Mouse (Mus musculus): ENCODE measurements at regions not wholly inside any gene's neighbourhood (a gene's known extent, or its start where the extent isn't known, plus 50 kb on each side); places are given as distances from the start of the nearest gene placed in this dataset.

GRCm38 (mm10) chr6:140897111-140897510 lies 168.0 kb downstream of the Gm11077 start:
- no peak for TF ChIP-seq POLR2A (IDR thresholded peaks at IDR 0.05; ENCODE audit: borderline replicate concordance, extremely low read depth, low read depth, low read length)
- TF ChIP-seq CTCF (IDR thresholded peaks at IDR 0.05; ENCODE audit: insufficient read depth, low read length) = no peak
- 27% methylated on average over 8 of the region's 8 CpGs for WGBS
- no peak overlapping the region for H3K4me3 ChIP-seq (replicated peaks; ENCODE audit: extremely low read depth, low read depth, low read length)
- no peak for DNase-seq
- H3K4me1 ChIP-seq (ENCODE audit: control insufficient read depth, insufficient read depth, low read length) = no peaks in the 10 kb centered on the region

GRCm38 (mm10) chr6:140924319-140924981 lies 195.4 kb downstream of the Gm11077 start:
- TF ChIP-seq CTCF (IDR thresholded peaks at IDR 0.05; ENCODE audit: insufficient read depth, low read length) (peak; percentile 38; the same call in 1 of the 2 replicates), POLR2A (IDR thresholded peaks at IDR 0.05; ENCODE audit: borderline replicate concordance, extremely low read depth, low read depth, low read length) (no peak)
- Histone ChIP-seq H3K4me3 (replicated peaks; ENCODE audit: extremely low read depth, low read depth, low read length) (no peak overlapping the region), H3K4me1 (ENCODE audit: control insufficient read depth, insufficient read depth, low read length) (0 out of 2 replicates have a peak, but pooled peaks cover 3% of the 10 kb centered on the region)
- WGBS = 51% methylated on average over 12 of the region's 12 CpGs
- peak; percentile 42 for DNase-seq

GRCm38 (mm10) chr6:140927616-140928015 lies 198.5 kb downstream of the Gm11077 start:
- Histone ChIP-seq H3K4me3 (replicated peaks; ENCODE audit: extremely low read depth, low read depth, low read length) (no peak overlapping the region), H3K4me1 (ENCODE audit: control insufficient read depth, insufficient read depth, low read length) (0 out of 2 replicates have a peak, but pooled peaks cover 3% of the 10 kb centered on the region)
- DNase-seq = no peak
- TF ChIP-seq CTCF (IDR thresholded peaks at IDR 0.05; ENCODE audit: insufficient read depth, low read length) = no peak
- no peak for TF ChIP-seq POLR2A (IDR thresholded peaks at IDR 0.05; ENCODE audit: borderline replicate concordance, extremely low read depth, low read depth, low read length)
- 79% methylated on average over 3 of the region's 3 CpGs for WGBS

- H3K4me1 ChIP-seq (ENCODE audit: control insufficient read depth, insufficient read depth, low read length) = 0 out of 2 replicates have a peak, but pooled peaks cover 2% of the 10 kb centered on the region
- DNase-seq = no peak
- WGBS = 54% methylated on average over 6 of the region's 6 CpGs
- H3K4me3 ChIP-seq (replicated peaks; ENCODE audit: extremely low read depth, low read depth, low read length) = no peak overlapping the region
- TF ChIP-seq POLR2A (IDR thresholded peaks at IDR 0.05; ENCODE audit: borderline replicate concordance, extremely low read depth, low read depth, low read length) = no peak
- TF ChIP-seq CTCF (IDR thresholded peaks at IDR 0.05; ENCODE audit: insufficient read depth, low read length) = no peak
Measured at GRCm38 (mm10) chr6:140934286-140934685, 205.2 kb downstream of the Gm11077 start.

GRCm38 (mm10) chr6:140938025-140938424 lies 208.9 kb downstream of the Gm11077 start:
- DNase-seq = no peak
- Histone ChIP-seq H3K4me3 (replicated peaks; ENCODE audit: extremely low read depth, low read depth, low read length) (no peak overlapping the region), H3K4me1 (ENCODE audit: control insufficient read depth, insufficient read depth, low read length) (0 out of 2 replicates have a peak, but pooled peaks cover 2% of the 10 kb centered on the region)
- 68% methylated on average over 1 of the region's 1 CpGs for WGBS
- TF ChIP-seq POLR2A (IDR thresholded peaks at IDR 0.05; ENCODE audit: borderline replicate concordance, extremely low read depth, low read depth, low read length) = no peak
- TF ChIP-seq CTCF (IDR thresholded peaks at IDR 0.05; ENCODE audit: insufficient read depth, low read length) = no peak

- H3K4me3 ChIP-seq (replicated peaks; ENCODE audit: extremely low read depth, low read depth, low read length) = no peak overlapping the region
- DNase-seq = no peak
- TF ChIP-seq POLR2A (IDR thresholded peaks at IDR 0.05; ENCODE audit: borderline replicate concordance, extremely low read depth, low read depth, low read length) (no peak), CTCF (IDR thresholded peaks at IDR 0.05; ENCODE audit: insufficient read depth, low read length) (no peak)
- no peaks in the 10 kb centered on the region for H3K4me1 ChIP-seq (ENCODE audit: control insufficient read depth, insufficient read depth, low read length)
- 64% methylated on average over 2 of the region's 2 CpGs for WGBS
Measured at GRCm38 (mm10) chr6:140946720-140947119, 217.6 kb downstream of the Gm11077 start.

- Histone ChIP-seq H3K4me1 (ENCODE audit: control insufficient read depth, insufficient read depth, low read length) (peaks cover 1% of the 10 kb centered on the region; the same call in 1 of the 2 replicates), H3K4me3 (replicated peaks; ENCODE audit: extremely low read depth, low read depth, low read length) (no peak overlapping the region)
- DNase-seq = no peak
- TF ChIP-seq CTCF (IDR thresholded peaks at IDR 0.05; ENCODE audit: insufficient read depth, low read length) (no peak), POLR2A (IDR thresholded peaks at IDR 0.05; ENCODE audit: borderline replicate concordance, extremely low read depth, low read depth, low read length) (no peak)
- WGBS = 87% methylated on average over 6 of the region's 6 CpGs
Measured at GRCm38 (mm10) chr6:140950483-140950882, 221.4 kb downstream of the Gm11077 start.

- no peak overlapping the region for H3K4me3 ChIP-seq (replicated peaks; ENCODE audit: extremely low read depth, low read depth, low read length)
- peaks cover 8% of the 10 kb centered on the region; the same call in 1 of the 2 replicates for H3K4me1 ChIP-seq (ENCODE audit: control insufficient read depth, insufficient read depth, low read length)
- no peak for DNase-seq
- TF ChIP-seq CTCF (IDR thresholded peaks at IDR 0.05; ENCODE audit: insufficient read depth, low read length) = no peak
- TF ChIP-seq POLR2A (IDR thresholded peaks at IDR 0.05; ENCODE audit: borderline replicate concordance, extremely low read depth, low read depth, low read length) = no peak
Measured at GRCm38 (mm10) chr6:140953256-140953655, 224.2 kb downstream of the Gm11077 start.

- no peak for DNase-seq
- Histone ChIP-seq H3K4me1 (ENCODE audit: control insufficient read depth, insufficient read depth, low read length) (peaks cover 8% of the 10 kb centered on the region; the same call in 1 of the 2 replicates), H3K4me3 (replicated peaks; ENCODE audit: extremely low read depth, low read depth, low read length) (no peak overlapping the region)
- WGBS = 46% methylated on average over 1 of the region's 1 CpGs
- TF ChIP-seq CTCF (IDR thresholded peaks at IDR 0.05; ENCODE audit: insufficient read depth, low read length) (no peak), POLR2A (IDR thresholded peaks at IDR 0.05; ENCODE audit: borderline replicate concordance, extremely low read depth, low read depth, low read length) (no peak)
Measured at GRCm38 (mm10) chr6:140953721-140954120, 224.6 kb downstream of the Gm11077 start.

All from lung, adult 2 months (tissue).